Mouse (Mus musculus): ENCODE results near the gene Vamp5. TPM values are rescaled to one million over a fixed set of nuclear protein-coding genes. Genes with fewer than 3 reads are reported as not detected.

Gene Vamp5
- total and polyA plus RNA-seq, 3 experiments: 163 to 187 (median 183) TPM

GRCm38 (mm10) chr6:72378510-72379234 is 1.6 kb downstream of the Vamp5 start:
- no peaks in the 10 kb centered on the region for H3K27me3 ChIP-seq (ENCODE audit: insufficient read depth, low read length)
- peak overlapping the region; percentile 98 for H3K4me3 ChIP-seq (ENCODE audit: low read depth, low read length)
- H3K36me3 ChIP-seq (replicated peaks): peaks cover 55% of the 10 kb centered on the region
- TF ChIP-seq CTCF (IDR thresholded peaks at IDR 0.05; ENCODE audit: low read depth, low read length) (no peak), GATA1 (IDR thresholded peaks at IDR 0.05; ENCODE audit: borderline replicate concordance, low read length) (no peak), GATA2 (IDR thresholded peaks at IDR 0.05; ENCODE audit: borderline replicate concordance, low read depth, low read length) (no peak)
- no peak for ATAC-seq (ENCODE audit: extremely low read depth, insufficient number of reproducible peaks, low FRiP score, poor library complexity, severe bottlenecking)
- DNase-seq (ENCODE audit: low spot score): no peak
- peaks cover 85% of the 10 kb centered on the region for H3K4me1 ChIP-seq (ENCODE audit: insufficient read depth, low read depth, low read length)
- no peaks in the 10 kb centered on the region for H3K9me3 ChIP-seq (replicated peaks)

- peaks cover 90% of the 10 kb centered on the region for H3K4me1 ChIP-seq (ENCODE audit: insufficient read depth, low read depth, low read length)
- ATAC-seq (ENCODE audit: extremely low read depth, insufficient number of reproducible peaks, low FRiP score, poor library complexity, severe bottlenecking) (peak; percentile 41), DNase-seq (ENCODE audit: low spot score) (peak; percentile 47)
- no peaks in the 10 kb centered on the region for H3K27me3 ChIP-seq (ENCODE audit: insufficient read depth, low read length)
- H3K9me3 ChIP-seq (replicated peaks): no peaks in the 10 kb centered on the region
- peak overlapping the region; percentile 59; the same call in 1 of the 2 replicates for H3K4me3 ChIP-seq (ENCODE audit: low read depth, low read length)
- TF ChIP-seq POLR2AphosphoS5 (IDR thresholded peaks at IDR 0.05; ENCODE audit: insufficient replicate concordance, low read depth, low read length) (no peak), CTCF (IDR thresholded peaks at IDR 0.05; ENCODE audit: low read depth, low read length) (no peak), GATA1 (IDR thresholded peaks at IDR 0.05; ENCODE audit: borderline replicate concordance, low read length) (no peak), TAL1 (conservative IDR thresholded peaks at IDR 0.05; ENCODE audit: low read depth, low read length) (no peak), GATA2 (IDR thresholded peaks at IDR 0.05; ENCODE audit: borderline replicate concordance, low read depth, low read length) (no peak)
- H3K36me3 ChIP-seq (replicated peaks): peaks cover 82% of the 10 kb centered on the region
These were observed 5.3 kb downstream of the Vamp5 start for GRCm38 (mm10) chr6:72374820-72375563.

- Histone ChIP-seq H3K36me3 (replicated peaks) (peaks cover 90% of the 10 kb centered on the region), H3K4me1 (ENCODE audit: insufficient read depth, low read depth, low read length) (peaks cover 95% of the 10 kb centered on the region), H3K9me3 (replicated peaks) (no peaks in the 10 kb centered on the region), H3K4me3 (ENCODE audit: low read depth, low read length) (peak overlapping the region; percentile 53; the same call in 1 of the 2 replicates), H3K27me3 (ENCODE audit: insufficient read depth, low read length) (no peaks in the 10 kb centered on the region)
- TF ChIP-seq CTCF (IDR thresholded peaks at IDR 0.05; ENCODE audit: low read depth, low read length) (no peak), GATA2 (IDR thresholded peaks at IDR 0.05; ENCODE audit: borderline replicate concordance, low read depth, low read length) (no peak), POLR2AphosphoS5 (IDR thresholded peaks at IDR 0.05; ENCODE audit: insufficient replicate concordance, low read depth, low read length) (no peak), TAL1 (conservative IDR thresholded peaks at IDR 0.05; ENCODE audit: low read depth, low read length) (no peak), GATA1 (IDR thresholded peaks at IDR 0.05; ENCODE audit: borderline replicate concordance, low read length) (no peak)
- 0 out of 2 replicates have a peak, but pooled peaks have one; percentile 9 for ATAC-seq (ENCODE audit: extremely low read depth, insufficient number of reproducible peaks, low FRiP score, poor library complexity, severe bottlenecking)
- no peak for DNase-seq (ENCODE audit: low spot score)
These were observed 6.1 kb downstream of the Vamp5 start for GRCm38 (mm10) chr6:72374206-72374605.

GRCm38 (mm10) chr6:72373184-72373583 is 7.1 kb downstream of the Vamp5 start:
- peaks cover 94% of the 10 kb centered on the region for H3K36me3 ChIP-seq (replicated peaks)
- no peak for TF ChIP-seq POLR2AphosphoS5 (IDR thresholded peaks at IDR 0.05; ENCODE audit: insufficient replicate concordance, low read depth, low read length)
- no peak for TF ChIP-seq GATA2 (IDR thresholded peaks at IDR 0.05; ENCODE audit: borderline replicate concordance, low read depth, low read length)
- no peak for TF ChIP-seq CTCF (IDR thresholded peaks at IDR 0.05; ENCODE audit: low read depth, low read length)
- TF ChIP-seq GATA1 (IDR thresholded peaks at IDR 0.05; ENCODE audit: borderline replicate concordance, low read length): no peak
- TF ChIP-seq TAL1 (conservative IDR thresholded peaks at IDR 0.05; ENCODE audit: low read depth, low read length): no peak
- ATAC-seq (ENCODE audit: extremely low read depth, insufficient number of reproducible peaks, low FRiP score, poor library complexity, severe bottlenecking): no peak
- peaks cover 91% of the 10 kb centered on the region for H3K4me1 ChIP-seq (ENCODE audit: insufficient read depth, low read depth, low read length)
- no peak for DNase-seq (ENCODE audit: low spot score)
- H3K9me3 ChIP-seq (replicated peaks): no peaks in the 10 kb centered on the region
- H3K4me3 ChIP-seq (ENCODE audit: low read depth, low read length): no peak overlapping the region
- no peaks in the 10 kb centered on the region for H3K27me3 ChIP-seq (ENCODE audit: insufficient read depth, low read length)

- TF ChIP-seq GATA1 (IDR thresholded peaks at IDR 0.05; ENCODE audit: borderline replicate concordance, low read length) (no peak), CTCF (IDR thresholded peaks at IDR 0.05; ENCODE audit: low read depth, low read length) (no peak)
- no peak overlapping the region for H3K4me3 ChIP-seq (ENCODE audit: low read depth, low read length)
- no peaks in the 10 kb centered on the region for H3K27me3 ChIP-seq (ENCODE audit: insufficient read depth, low read length)
- ATAC-seq (ENCODE audit: extremely low read depth, insufficient number of reproducible peaks, low FRiP score, poor library complexity, severe bottlenecking) (no peak), DNase-seq (ENCODE audit: low spot score) (no peak)
- peaks cover 84% of the 10 kb centered on the region for H3K4me1 ChIP-seq (ENCODE audit: insufficient read depth, low read depth, low read length)
- H3K36me3 ChIP-seq (replicated peaks): peaks cover 88% of the 10 kb centered on the region
- no peaks in the 10 kb centered on the region for H3K9me3 ChIP-seq (replicated peaks)
These were observed 8.7 kb downstream of the Vamp5 start for GRCm38 (mm10) chr6:72371571-72371970.

- peaks cover 84% of the 10 kb centered on the region for H3K4me1 ChIP-seq (ENCODE audit: insufficient read depth, low read depth, low read length)
These were observed 9.1 kb downstream of the Vamp5 start for GRCm38 (mm10) chr6:72371147-72371546.

More at GRCm38 (mm10) chr6:72371147-72371546, 9.1 kb downstream of the Vamp5 start:
- no peak overlapping the region for H3K4me3 ChIP-seq (ENCODE audit: low read depth, low read length)
- H3K36me3 ChIP-seq (replicated peaks): peaks cover 88% of the 10 kb centered on the region
- no peaks in the 10 kb centered on the region for H3K27me3 ChIP-seq (ENCODE audit: insufficient read depth, low read length)
- no peak for DNase-seq (ENCODE audit: low spot score)
- TF ChIP-seq GATA2 (IDR thresholded peaks at IDR 0.05; ENCODE audit: borderline replicate concordance, low read depth, low read length): no peak
- TF ChIP-seq POLR2AphosphoS5 (IDR thresholded peaks at IDR 0.05; ENCODE audit: insufficient replicate concordance, low read depth, low read length): no peak
- no peak for TF ChIP-seq GATA1 (IDR thresholded peaks at IDR 0.05; ENCODE audit: borderline replicate concordance, low read length)
- no peak for TF ChIP-seq CTCF (IDR thresholded peaks at IDR 0.05; ENCODE audit: low read depth, low read length)
- no peak for TF ChIP-seq TAL1 (conservative IDR thresholded peaks at IDR 0.05; ENCODE audit: low read depth, low read length)
- no peaks in the 10 kb centered on the region for H3K9me3 ChIP-seq (replicated peaks)
- no peak for ATAC-seq (ENCODE audit: extremely low read depth, insufficient number of reproducible peaks, low FRiP score, poor library complexity, severe bottlenecking)

Measured in G1E (cell line).